In genomic region chr9:122243297-122243696, GRCm38 (mm10) we compare ENCODE assay signal across 22 mouse cellular contexts.
"Had no signal": no experiment of that assay in that cellular context is flagged by ENCODE, and none has a peak within 500 bp of the region (broad histone marks: within the 10 kb centered on the region; RNA-seq: fewer than 3 reads in every experiment).

No protein-coding gene starts in this region.

- DNase-seq: cerebellum, adult 18-20 months; cerebellum, adult 2 months; cerebellum, adult 8-10 months; cerebellum, adult 9-10 months; cerebellum, adult 9-11 months; cerebellum, postnatal 25 days; cerebellum, postnatal 36 days; forebrain, postnatal 0 days; gastrocnemius, adult 2 months; gastrocnemius, postnatal 10 days; gastrocnemius, postnatal 25 days; gastrocnemius, postnatal 36 days; heart, adult 11 months; heart, adult 18-20 months; heart, adult 2 months had no signal

- H3K9ac ChIP-seq: embryonic facial prominence, embryonic 13.5 days; embryonic facial prominence, embryonic 15.5 days; forebrain, embryonic 12.5 days; forebrain, embryonic 13.5 days; forebrain, embryonic 15.5 days; forebrain, postnatal 0 days had no signal

- H3K27me3 ChIP-seq: embryonic facial prominence, embryonic 13.5 days; embryonic facial prominence, embryonic 15.5 days; forebrain, embryonic 12.5 days; forebrain, embryonic 13.5 days; forebrain, embryonic 15.5 days had no signal

- H3K27ac ChIP-seq: embryonic facial prominence, embryonic 13.5 days; embryonic facial prominence, embryonic 15.5 days; forebrain, embryonic 10.5 days; forebrain, embryonic 12.5 days; forebrain, embryonic 13.5 days; gastrocnemius, adult 2 months; heart, adult 2 months had no signal

- H3K9me3 ChIP-seq: embryonic facial prominence, embryonic 13.5 days; embryonic facial prominence, embryonic 15.5 days; forebrain, embryonic 10.5 days; forebrain, embryonic 12.5 days; forebrain, embryonic 13.5 days; forebrain, embryonic 15.5 days had no signal

- H3K4me2 ChIP-seq: embryonic facial prominence, embryonic 13.5 days; embryonic facial prominence, embryonic 15.5 days; forebrain, embryonic 12.5 days; forebrain, embryonic 13.5 days; forebrain, embryonic 15.5 days had no signal

- H3K36me3 ChIP-seq: forebrain, embryonic 15.5 days had no signal

- H3K4me3 ChIP-seq: embryonic facial prominence, embryonic 13.5 days; embryonic facial prominence, embryonic 15.5 days; erythroblast, embryonic 14.5 days; forebrain, embryonic 10.5 days; forebrain, embryonic 12.5 days; forebrain, embryonic 13.5 days; forebrain, embryonic 15.5 days; gastrocnemius, adult 2 months; heart, adult 2 months had no signal
